Mouse (Mus musculus) CH12.LX (cell line): Measurements from ENCODE around the gene Erf. TPM values are rescaled to one million over a fixed set of nuclear protein-coding genes. Genes with fewer than 3 reads are reported as not detected.

Source experiments
- DNase-seq: peaks from one replicate; pipeline ENCODE4 v3.0.0-alpha.2; 2013; ENCODE audit errors: extremely low read depth
- H3K27ac ChIP-seq: 2 replicates; pipeline ENCODE4 v1.5.1; 2012; ENCODE audit warnings: low read depth, mild to moderate bottlenecking, control low read depth, moderate library complexity; ENCODE audit not compliant: insufficient read depth
- H3K27me3 ChIP-seq: replicated peaks from 2 replicates; pipeline ENCODE3; 2012; ENCODE audit warnings: inconsistent platforms
- H3K36me3 ChIP-seq, 2 experiments: replicated peaks in 1 of 2; 2 replicates each; pipeline versions ENCODE3 to v1.6.1; 2012; ENCODE audit warnings: inconsistent platforms in 1 of 2, low read length in 1 of 2, mild to moderate bottlenecking in 1 of 2, mixed read lengths in 1 of 2, moderate library complexity in 1 of 2; ENCODE audit not compliant: control insufficient read depth in 1 of 2, insufficient read depth in 1 of 2
- H3K4me1 ChIP-seq, 2 experiments: 2 replicates each; pipeline ENCODE4 v1.6.1; 2012; ENCODE audit warnings: inconsistent platforms in 1 of 2, moderate library complexity in 1 of 2; ENCODE audit not compliant: insufficient read depth in 2 of 2, control insufficient read depth in 1 of 2
- H3K4me2 ChIP-seq: 2 replicates; pipeline ENCODE4 v1.6.1; 2012; ENCODE audit warnings: low read depth, mild to moderate bottlenecking, control low read depth; ENCODE audit not compliant: poor library complexity, insufficient read depth, severe bottlenecking
- H3K4me3 ChIP-seq, 3 experiments: fragments of 150-350 bp in 1 of 3; sonication (generic) in 1 of 3; replicated peaks in 1 of 3; 2 replicates each; pipeline versions ENCODE3 to v1.5.1; 2011 to 2012; ENCODE audit warnings: low read depth in 2 of 3, low read length in 2 of 3, mild to moderate bottlenecking in 2 of 3, moderate library complexity in 2 of 3, control low read depth in 1 of 3, improper control_type of control experiment in 1 of 3, inconsistent platforms in 1 of 3, mixed read lengths in 1 of 3; ENCODE audit not compliant: poor library complexity in 1 of 3
- H3K79me2 ChIP-seq: replicated peaks from 2 replicates; pipeline ENCODE4 v1.6.1; 2012; ENCODE audit warnings: mild to moderate bottlenecking, moderate library complexity; ENCODE audit not compliant: control insufficient read depth, poor library complexity, insufficient read depth, severe bottlenecking; ENCODE audit errors: extremely low read depth
- H3K9ac ChIP-seq: 2 replicates; pipeline ENCODE4 v1.6.1; 2012; ENCODE audit warnings: low read depth, mild to moderate bottlenecking, control low read depth, moderate library complexity; ENCODE audit not compliant: insufficient read depth
- H3K9me3 ChIP-seq: replicated peaks from 2 replicates; pipeline ENCODE3; 2012; ENCODE audit warnings: low read length, inconsistent platforms, mixed read lengths
- CHD2 ChIP-seq: IDR thresholded peaks from 2 replicates; pipeline ENCODE4 v1.6.1; 2011; ENCODE audit warnings: low read length, improper control_type of control experiment
- CTCF ChIP-seq, 2 experiments: IDR thresholded peaks in 1 of 2; conservative IDR thresholded peaks in 1 of 2; 2 replicates each; pipeline ENCODE4 v1.5.1; 2011 to 2012; ENCODE audit warnings: low read depth in 2 of 2, low read length in 2 of 2, improper control_type of control experiment in 1 of 2, inconsistent platforms in 1 of 2, mild to moderate bottlenecking in 1 of 2, moderate library complexity in 1 of 2
- E2F4 ChIP-seq: IDR thresholded peaks from 2 replicates; pipeline ENCODE4 v1.6.1; 2011; ENCODE audit warnings: low read depth, low read length, improper control_type of control experiment; ENCODE audit not compliant: insufficient replicate concordance
- GABPA ChIP-seq: IDR thresholded peaks from 2 replicates; pipeline ENCODE4 v1.6.1; 2012; ENCODE audit warnings: low read depth, low read length, improper control_type of control experiment, inconsistent platforms; ENCODE audit not compliant: insufficient replicate concordance
- IRF4 ChIP-seq: IDR thresholded peaks from 2 replicates; pipeline ENCODE4 v1.6.1; 2014; ENCODE audit warnings: low read depth, mild to moderate bottlenecking, inconsistent platforms, low read length, improper control_type of control experiment
- JUND ChIP-seq: conservative IDR thresholded peaks from 2 replicates; pipeline ENCODE4 v1.6.1; 2011; ENCODE audit warnings: low read depth, low read length, improper control_type of control experiment
- MAFK ChIP-seq: IDR thresholded peaks from 2 replicates; pipeline ENCODE4 v1.6.1; 2011; ENCODE audit warnings: low read length, improper control_type of control experiment; ENCODE audit not compliant: insufficient replicate concordance
- MAX ChIP-seq: IDR thresholded peaks from 2 replicates; pipeline ENCODE4 v1.6.1; 2011; ENCODE audit warnings: low read length, improper control_type of control experiment
- NELFE ChIP-seq: IDR thresholded peaks from 2 replicates; pipeline ENCODE4 v1.6.1; 2011; ENCODE audit warnings: low read depth, low read length, improper control_type of control experiment
- RAD21 ChIP-seq: IDR thresholded peaks from 2 replicates; pipeline ENCODE4 v1.6.1; 2011; ENCODE audit warnings: low read depth, mild to moderate bottlenecking, low read length, improper control_type of control experiment, moderate library complexity
- SIN3A ChIP-seq: IDR thresholded peaks from 2 replicates; pipeline ENCODE4 v1.6.1; 2012; ENCODE audit warnings: low read length, improper control_type of control experiment, inconsistent platforms
- SMC3 ChIP-seq: IDR thresholded peaks from 2 replicates; pipeline ENCODE4 v1.6.1; 2011; ENCODE audit warnings: low read depth, low read length, improper control_type of control experiment
- UBTF ChIP-seq: IDR thresholded peaks from 2 replicates; pipeline ENCODE4 v1.6.1; 2012; ENCODE audit warnings: low read depth, mild to moderate bottlenecking, inconsistent platforms, low read length, improper control_type of control experiment, moderate library complexity
- ZC3H11A ChIP-seq: IDR thresholded peaks from 2 replicates; pipeline ENCODE4 v1.6.1; 2012; ENCODE audit warnings: low read depth, mild to moderate bottlenecking, inconsistent platforms, low read length, improper control_type of control experiment
- dilution Hi-C: fragments of 300-500 bp; cut with MboI; formaldehyde crosslinking; loops from 2 replicates; pipeline ENCODE4 v1.14.3; 2020; ENCODE audit warnings: low sequenced_read_pairs; ENCODE audit not compliant: extremely low pct_unique_long_range_greater_than_20kb, extremely low pct_ligation_motif_present
- in situ Hi-C: fragments of 300-500 bp; cut with MboI; formaldehyde crosslinking; loops from 3 replicates; pipeline ENCODE4 v1.14.3; 2019; ENCODE audit warnings: low sequenced_read_pairs, low pct_ligation_motif_present, low pct_unique_long_range_greater_than_20kb, mixed read lengths
- polyA plus RNA-seq: library from polyadenylated mRNA; unstranded; fragments of >175 nt; gene quantifications from 2 replicates; pipeline ENCODE4 v1.2.1, GENCODE M21; 2012; ENCODE audit warnings: low read depth; ENCODE audit not compliant: insufficient read length
- total RNA-seq, 2 experiments: library from RNA; depleted of rRNA; stranded (reverse); fragments of 300-350 nt in 1 of 2; fragments of >200 nt in 1 of 2; gene quantifications; 2 replicates each; pipeline ENCODE4 v1.2.3; 2012 to 2014

Erf gene
- total and polyA plus RNA-seq, 3 experiments, result 6.1 to 15.4 (median 13.2) TPM

DNA sequence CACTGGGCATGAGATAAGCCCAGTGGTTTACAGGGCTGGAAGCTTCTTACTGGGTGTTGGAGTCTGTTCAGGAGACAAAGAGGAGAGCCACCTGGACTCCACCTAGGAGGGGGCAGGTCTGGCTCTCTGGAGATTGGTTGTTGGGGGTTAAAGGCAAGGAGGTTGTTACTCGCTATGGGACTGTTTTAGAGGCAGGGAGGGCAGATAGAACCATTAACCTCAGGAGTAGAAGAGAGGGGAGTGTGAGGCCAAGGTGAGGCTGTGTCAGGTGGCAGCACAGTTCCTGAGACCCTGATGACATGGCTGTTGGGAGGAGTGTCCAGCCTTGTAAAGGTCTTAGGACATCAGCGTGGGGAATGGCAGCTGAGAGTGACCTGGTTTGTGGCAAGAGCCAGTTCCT, 33.6 kb upstream of the Erf start:
- peaks cover 9% of the 10 kb centered on the region for H3K79me2 ChIP-seq
- no peaks in the 10 kb centered on the region for H3K27me3 ChIP-seq
- dilution Hi-C loops, result no loop called here
- DNase-seq, result no peak
- H3K4me3 ChIP-seq, result no peak overlapping the region
- 0 out of 2 replicates have a peak overlapping the region, but pooled peaks have one; percentile 69 for H3K4me2 ChIP-seq
- in situ Hi-C loops, result no loop called here
- H3K4me1 ChIP-seq, result peaks cover 25 to 49% of the 10 kb centered on the region in 2 experiments
- H3K36me3 ChIP-seq, result peaks cover 45 to 50% of the 10 kb centered on the region in 2 experiments
- TF ChIP-seq E2F4, result no peak
- TF ChIP-seq MAFK, result no peak
- no peak for TF ChIP-seq RAD21
- no peak for TF ChIP-seq MAX
- no peak for TF ChIP-seq GABPA
- no peak for TF ChIP-seq SMC3
- TF ChIP-seq CTCF (conservative IDR thresholded peaks at IDR 0.05 in 1 of 2, IDR thresholded peaks at IDR 0.05 in 1 of 2; ENCODE audit: low read depth in 2 of 2, low read length in 2 of 2), result no peak
- TF ChIP-seq UBTF, result no peak
- no peak for TF ChIP-seq ZC3H11A
- TF ChIP-seq, all 38 proteins: peak for 0
- Histone ChIP-seq H3K9me3 (peaks cover 4% of the 10 kb centered on the region), H3K27ac (no peak overlapping the region), H3K9ac (no peak overlapping the region)

DNA sequence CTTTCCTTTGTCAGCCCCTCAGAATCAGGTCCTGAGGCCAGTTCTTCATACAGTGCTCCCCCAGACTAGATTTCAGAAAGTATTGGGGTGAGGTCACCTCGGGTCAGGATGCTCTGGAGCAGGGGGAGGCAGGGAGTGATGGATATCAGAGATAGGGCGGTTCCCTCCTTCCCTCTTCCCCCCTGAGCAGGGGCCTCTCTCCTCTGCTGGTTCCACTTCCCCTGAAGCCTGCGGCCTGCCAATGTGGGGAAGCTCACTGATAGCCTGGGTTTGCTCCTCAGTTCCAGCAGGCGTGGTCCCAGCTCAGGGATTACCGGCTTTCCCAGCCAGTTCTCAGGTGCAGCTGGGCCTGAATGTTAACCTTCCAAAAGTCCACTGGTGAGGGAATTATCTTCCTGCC, 33.1 kb upstream of the Erf start:
- peak overlapping the region; percentile 69; the same call in 1 of the 2 replicates for H3K4me2 ChIP-seq
- H3K27me3 ChIP-seq, result no peaks in the 10 kb centered on the region
- dilution Hi-C loops, result no loop called here
- TF ChIP-seq ZC3H11A (no peak), NELFE (no peak), IRF4 (peak; percentile 26; the same call in 1 of the 2 replicates), JUND (no peak)
- H3K27ac ChIP-seq, result no peak overlapping the region
- peaks cover 40 to 44% of the 10 kb centered on the region in 2 experiments for H3K36me3 ChIP-seq
- no peak for DNase-seq
- peaks cover 9% of the 10 kb centered on the region for H3K79me2 ChIP-seq
- H3K4me3 ChIP-seq, result peak overlapping the region in 2 of 3 experiments; percentile 70 to 73
- in situ Hi-C loops, result no loop called here
- peaks cover 25 to 50% of the 10 kb centered on the region in 2 experiments for H3K4me1 ChIP-seq
- peak overlapping the region; percentile 88; the same call in 1 of the 2 replicates for H3K9ac ChIP-seq
- no peaks in the 10 kb centered on the region for H3K9me3 ChIP-seq

DNA sequence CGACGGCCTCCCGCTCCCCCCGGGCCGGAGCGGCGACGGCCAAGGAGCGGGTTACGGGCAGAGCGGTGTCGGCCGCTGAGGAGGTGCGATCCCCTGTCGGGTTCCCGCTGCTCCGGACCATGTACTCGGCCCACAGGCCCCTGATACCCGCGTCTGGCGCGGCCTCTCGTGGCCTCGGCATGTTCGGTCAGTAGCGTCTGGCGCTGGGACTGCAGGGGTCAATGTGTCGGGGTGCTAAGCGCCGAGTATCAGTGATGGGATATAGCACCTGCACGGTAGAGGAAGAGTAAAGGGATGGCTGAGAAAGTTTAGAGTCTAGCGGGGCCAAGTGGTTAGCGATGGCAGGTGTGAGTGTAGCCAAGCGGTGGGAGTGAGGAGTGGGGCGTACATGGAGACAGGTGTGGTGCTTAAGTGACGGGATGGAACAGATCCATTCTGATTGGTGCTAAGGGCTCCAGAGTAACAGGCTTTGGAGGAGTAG, 32.2 kb upstream of the Erf start:
- in situ Hi-C loops, result no loop called here
- Histone ChIP-seq H3K79me2 (peaks cover 9% of the 10 kb centered on the region), H3K9me3 (no peaks in the 10 kb centered on the region), H3K36me3 (peaks cover 31 to 36% of the 10 kb centered on the region in 2 experiments), H3K9ac (peak overlapping the region; percentile 88), H3K27me3 (no peaks in the 10 kb centered on the region), H3K4me1 (peaks cover 27 to 53% of the 10 kb centered on the region in 2 experiments), H3K4me2 (peak overlapping the region; percentile 69), H3K4me3 (peak overlapping the region; percentile 68 to 73 (median 70)), H3K27ac (peak overlapping the region; percentile 3; the same call in 1 of the 2 replicates)
- dilution Hi-C loops, result no loop called here
- no peak for DNase-seq
- TF ChIP-seq CHD2 (no peak), SIN3A (0 out of 2 replicates have a peak, but pooled peaks have one; percentile 8)
